Mouse (Mus musculus): ENCODE data around the gene Wfikkn1.
"Not testable (repeated sequence)": the region's sequence is repeated elsewhere in the genome, so short reads cannot be mapped to it uniquely, and the experiment has no call there.

Gene Wfikkn1

GRCm38 (mm10) chr17:25885636-25886035 lies 5.0 kb upstream of the Wfikkn1 start:
- DNase-seq (ENCODE audit: low read depth, low spot score), result no peak

GRCm38 (mm10) chr17:25883824-25884223 lies 3.2 kb upstream of the Wfikkn1 start:
- no peak for DNase-seq (ENCODE audit: low read depth, low spot score)

- DNase-seq (ENCODE audit: low read depth, low spot score), result no peak
These were observed 2.6 kb upstream of the Wfikkn1 start for GRCm38 (mm10) chr17:25883268-25883667.

GRCm38 (mm10) chr17:25882306-25882705 lies 1.6 kb upstream of the Wfikkn1 start:
- DNase-seq (ENCODE audit: low read depth, low spot score), result no peak

- DNase-seq (ENCODE audit: low read depth, low spot score), result no peak
These were observed 1.0 kb upstream of the Wfikkn1 start for GRCm38 (mm10) chr17:25881691-25882090.

GRCm38 (mm10) chr17:25880913-25881641 lies 419 bp upstream of the Wfikkn1 start:
- no peak for DNase-seq (ENCODE audit: low read depth, low spot score)

GRCm38 (mm10) chr17:25879750-25880149 lies 908 bp downstream of the Wfikkn1 start:
- DNase-seq (ENCODE audit: low read depth, low spot score), result no peak

- no peak for DNase-seq (ENCODE audit: low read depth, low spot score)
These were observed 1.4 kb downstream of the Wfikkn1 start for GRCm38 (mm10) chr17:25879261-25879660.

GRCm38 (mm10) chr17:25878611-25879180 lies 2.0 kb downstream of the Wfikkn1 start:
- no peak for DNase-seq (ENCODE audit: low read depth, low spot score)

- DNase-seq (ENCODE audit: low read depth, low spot score), result no peak
These were observed 2.7 kb downstream of the Wfikkn1 start for GRCm38 (mm10) chr17:25877741-25878610.

- no peak for DNase-seq (ENCODE audit: low read depth, low spot score)
These were observed 3.6 kb downstream of the Wfikkn1 start for GRCm38 (mm10) chr17:25877025-25877424.

GRCm38 (mm10) chr17:25876347-25876915 lies 4.2 kb downstream of the Wfikkn1 start:
- no peak for DNase-seq (ENCODE audit: low read depth, low spot score)

- DNase-seq (ENCODE audit: low read depth, low spot score), result peak; percentile 69
These were observed 5.2 kb downstream of the Wfikkn1 start for GRCm38 (mm10) chr17:25875171-25876136.

GRCm38 (mm10) chr17:25874721-25875170 lies 5.9 kb downstream of the Wfikkn1 start, which contains the start of gene Mettl26:
Gene Mettl26, plus strand, starts transcription at chr17:25875074.
- DNase-seq (ENCODE audit: low read depth, low spot score), result peak; percentile 79

- DNase-seq (ENCODE audit: low read depth, low spot score), result no peak
These were observed 6.4 kb downstream of the Wfikkn1 start for GRCm38 (mm10) chr17:25874148-25874720.

- DNase-seq (ENCODE audit: low read depth, low spot score), result no peak
These were observed 7.1 kb downstream of the Wfikkn1 start for GRCm38 (mm10) chr17:25873405-25874147.

- no peak for DNase-seq (ENCODE audit: low read depth, low spot score)
These were observed 8.0 kb downstream of the Wfikkn1 start for GRCm38 (mm10) chr17:25872676-25873075.

- DNase-seq (ENCODE audit: low read depth, low spot score), result not testable (repeated sequence)
These were observed 9.1 kb downstream of the Wfikkn1 start for GRCm38 (mm10) chr17:25871566-25871965.

GRCm38 (mm10) chr17:25869954-25870353 lies 10.7 kb downstream of the Wfikkn1 start:
- no peak for DNase-seq (ENCODE audit: low read depth, low spot score)

GRCm38 (mm10) chr17:25869498-25869897 lies 11.2 kb downstream of the Wfikkn1 start:
- no peak for DNase-seq (ENCODE audit: low read depth, low spot score)
